Mouse (Mus musculus) kidney, postnatal 0 days (tissue): ENCODE measurements around the gene Irgc1. TPM values are rescaled to one million over a fixed set of nuclear protein-coding genes. Genes with fewer than 3 reads are reported as not detected.

Source experiments
- ATAC-seq: fragments of 200-750 bp; cut with Nextera tagmentation; replicated peaks from 2 replicates; pipeline ENCODE4 v1.8.0; 2017; ENCODE audit warnings: low read depth, moderate number of reproducible peaks, moderate TSS enrichment, moderate library complexity; ENCODE audit not compliant: low FRiP score
- DNase-seq: peaks from one replicate; pipeline ENCODE4 v3.0.0-alpha.2; 2016; ENCODE audit warnings: low spot score
- H3K27ac ChIP-seq: fragments of 300-500 bp; sonication (generic); 2 replicates; pipeline ENCODE4 v1.5.1; 2014; ENCODE audit warnings: mild to moderate bottlenecking
- H3K27me3 ChIP-seq: fragments of 300-500 bp; sonication (generic); 2 replicates; pipeline ENCODE4 v1.6.1; 2014; ENCODE audit warnings: low read length, mixed read lengths; ENCODE audit not compliant: insufficient read depth
- H3K36me3 ChIP-seq: fragments of 300-500 bp; sonication (generic); 2 replicates; pipeline ENCODE4 v1.6.1; 2014; ENCODE audit warnings: low read length, mixed read lengths; ENCODE audit not compliant: insufficient read depth
- H3K4me1 ChIP-seq: fragments of 300-500 bp; sonication (generic); replicated peaks from 2 replicates; pipeline ENCODE4 v1.6.1; 2014; ENCODE audit warnings: antibody characterized with exemption, low read length, mixed read lengths; ENCODE audit not compliant: insufficient read depth
- H3K4me2 ChIP-seq: fragments of 300-500 bp; sonication (generic); 2 replicates; pipeline ENCODE4 v1.6.1; 2014; ENCODE audit warnings: mild to moderate bottlenecking, low read length, moderate library complexity, mixed read lengths
- H3K4me3 ChIP-seq: fragments of 300-500 bp; sonication (generic); replicated peaks from 2 replicates; pipeline ENCODE4 v1.5.1; 2014; ENCODE audit warnings: low read depth, low read length
- H3K9ac ChIP-seq: fragments of 300-500 bp; sonication (generic); 2 replicates; pipeline ENCODE4 v1.6.1; 2014; ENCODE audit warnings: low read depth, low read length
- H3K9me3 ChIP-seq: fragments of 300-500 bp; sonication (generic); replicated peaks from 2 replicates; pipeline ENCODE4 v1.6.1; 2016; ENCODE audit warnings: low read length, inconsistent platforms, mixed read lengths
- CTCF ChIP-seq: IDR thresholded peaks from 2 replicates; pipeline ENCODE4 v1.5.1; 2016; ENCODE audit warnings: antibody characterized with exemption, low read depth, mild to moderate bottlenecking, moderate library complexity
- WGBS: fragments of 180-500 bp; shearing (Covaris S2); extraction: QIAGEN DNeasy Blood & Tissue Kit; methylation state at CpG from one replicate; pipeline ENCODE4 v1.1.7; 2014; 5-methylcytosine and 5-hydroxymethylcytosine counted together
- polyA plus RNA-seq: library from polyadenylated mRNA; unstranded; fragments of >200 nt; fragmentation: Nextera tagmentation; extraction: Ambion mirVana; gene quantifications from 2 replicates; pipeline ENCODE4 v1.2.1, GENCODE M21; 2015

Gene Irgc1
- not detected in 2 replicates for polyA plus RNA-seq

DNA sequence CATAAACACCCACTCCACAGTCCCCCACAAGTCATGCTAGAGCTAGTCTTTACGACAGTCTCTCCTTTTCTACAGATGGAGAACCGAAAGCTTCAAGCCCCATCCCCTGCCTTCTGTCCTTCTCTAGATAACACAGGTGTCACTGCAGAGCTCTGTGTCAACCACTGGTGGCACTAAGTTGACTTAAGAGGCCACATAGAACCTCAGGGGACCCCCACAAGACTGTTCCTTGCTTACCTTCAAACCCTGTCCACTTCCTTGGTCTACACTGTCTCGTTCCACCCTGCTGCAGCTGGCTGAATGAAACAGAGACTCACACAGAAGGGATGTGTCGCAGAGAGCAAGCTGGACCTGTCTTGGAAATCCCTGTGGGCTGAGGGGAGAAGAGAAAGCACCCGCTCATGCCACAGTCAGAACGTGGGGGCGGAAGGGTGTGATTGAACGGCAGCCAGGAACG lies at the start of gene Irgc1:
Gene Irgc1, minus strand, starts transcription at position 443 of the 457 bp plus-strand sequence.
- H3K9me3 ChIP-seq = no peaks in the 10 kb centered on the region
- no peaks in the 10 kb centered on the region for H3K4me1 ChIP-seq
- H3K9ac ChIP-seq = no peak within 1 kb of the TSS
- WGBS = 51% methylated on average over 9 of the region's 9 CpGs
- H3K4me2 ChIP-seq = no peak within 1 kb of the TSS
- no peaks in the 10 kb centered on the region for H3K27me3 ChIP-seq
- no peaks in the 10 kb centered on the region for H3K36me3 ChIP-seq
- no peak for ATAC-seq
- no peak for DNase-seq
- no peak within 1 kb of the TSS for H3K4me3 ChIP-seq
- H3K27ac ChIP-seq = no peak within 1 kb of the TSS
- TF ChIP-seq CTCF = no peak

DNA sequence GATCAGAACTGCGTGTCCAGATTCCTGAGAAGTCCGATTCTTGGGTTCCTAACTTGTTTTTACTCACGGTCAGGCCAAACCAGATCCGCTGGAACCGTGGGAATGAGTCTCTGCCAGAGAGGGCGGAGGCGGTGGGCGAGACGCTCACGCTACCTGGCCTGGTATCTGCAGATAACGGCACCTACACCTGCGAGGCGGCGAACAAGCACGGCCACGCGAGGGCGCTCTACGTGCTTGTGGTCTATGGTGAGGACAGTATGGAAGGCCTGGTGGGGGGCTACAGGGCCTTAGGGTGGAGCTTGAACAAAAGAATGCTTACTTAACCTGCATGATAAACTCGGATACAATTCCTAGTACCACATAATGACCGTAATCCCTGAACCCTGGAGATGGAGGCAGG lies 49.4 kb upstream of the Irgc1 start:
- Histone ChIP-seq H3K4me2 (no peak overlapping the region), H3K27me3 (0 out of 2 replicates have a peak, but pooled peaks cover 11% of the 10 kb centered on the region), H3K36me3 (no peaks in the 10 kb centered on the region), H3K4me1 (peaks cover 8% of the 10 kb centered on the region; the same call in 1 of the 2 replicates), H3K9me3 (no peaks in the 10 kb centered on the region), H3K9ac (no peak overlapping the region), H3K4me3 (no peak overlapping the region), H3K27ac (no peak overlapping the region)
- no peak for DNase-seq
- 64% methylated on average over 21 of the region's 21 CpGs for WGBS
- peak; percentile 35; the same call in 1 of the 2 replicates for TF ChIP-seq CTCF
- ATAC-seq = no peak

DNA sequence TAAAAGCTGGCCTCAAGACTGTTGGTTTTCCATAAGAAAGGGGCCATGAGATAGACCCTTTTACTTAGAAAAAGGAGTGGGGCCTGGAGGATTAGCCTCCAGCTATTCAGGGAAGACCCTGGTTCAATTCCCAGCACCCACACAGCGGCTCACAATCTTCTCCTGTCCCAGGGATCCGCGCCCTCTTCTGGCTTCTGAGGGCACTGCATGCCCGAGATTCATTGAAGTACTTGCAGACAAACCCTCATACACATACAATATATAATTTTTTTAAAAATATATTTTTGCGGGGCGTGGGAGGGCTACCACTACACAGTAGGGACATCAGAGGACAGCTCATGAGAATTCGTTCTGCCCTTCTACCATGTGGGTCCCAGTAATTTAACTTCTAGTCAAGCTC lies 48.8 kb upstream of the Irgc1 start:
- H3K27me3 ChIP-seq = 0 out of 2 replicates have a peak, but pooled peaks cover 11% of the 10 kb centered on the region
- peak; percentile 49 for TF ChIP-seq CTCF
- H3K4me3 ChIP-seq = no peak overlapping the region
- H3K4me2 ChIP-seq = no peak overlapping the region
- DNase-seq (no peak), ATAC-seq (no peak)
- no peaks in the 10 kb centered on the region for H3K9me3 ChIP-seq
- no peak overlapping the region for H3K9ac ChIP-seq
- no peak overlapping the region for H3K27ac ChIP-seq
- WGBS = 49% methylated on average over 7 of the region's 7 CpGs
- H3K36me3 ChIP-seq = no peaks in the 10 kb centered on the region
- H3K4me1 ChIP-seq = peaks cover 8% of the 10 kb centered on the region; the same call in 1 of the 2 replicates

DNA sequence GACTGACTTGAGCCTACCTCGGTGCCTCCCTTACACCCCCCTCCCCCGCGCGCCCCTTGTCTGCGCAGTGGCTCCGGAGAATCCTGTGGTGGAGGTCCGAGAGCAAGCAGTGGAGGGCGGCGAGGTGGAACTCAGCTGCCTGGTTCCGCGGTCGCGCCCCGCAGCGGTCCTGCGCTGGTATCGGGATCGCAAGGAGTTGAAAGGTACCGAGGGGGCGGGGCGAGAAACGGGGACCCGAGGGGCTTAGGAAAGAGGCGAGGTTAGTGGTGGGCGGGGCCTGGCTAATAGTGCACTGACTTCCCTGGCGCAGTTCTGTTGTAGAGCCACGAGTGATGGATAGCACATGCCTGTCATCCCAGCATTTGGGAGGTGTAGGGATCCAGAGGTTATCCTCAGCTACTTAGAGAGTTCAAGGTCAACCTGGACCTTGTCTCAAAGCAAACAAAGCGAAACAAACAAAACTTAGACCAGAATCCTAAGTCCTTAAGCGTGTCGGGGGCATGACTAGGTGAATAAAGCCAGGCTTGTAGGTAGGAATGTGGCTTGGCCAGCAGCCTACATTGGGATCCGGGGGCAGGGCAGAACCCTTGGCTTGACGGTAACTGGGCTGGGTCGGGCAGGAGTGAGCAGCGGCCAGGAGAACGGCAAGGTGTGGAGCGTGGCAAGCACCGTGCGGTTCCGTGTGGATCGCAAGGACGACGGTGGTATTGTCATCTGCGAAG lies 47.9 kb upstream of the Irgc1 start:
- ATAC-seq (peak; percentile 70), DNase-seq (peak; percentile 70)
- Histone ChIP-seq H3K4me3 (peak overlapping the region; percentile 26; the same call in 1 of the 2 replicates), H3K9me3 (no peaks in the 10 kb centered on the region), H3K4me1 (peaks cover 8% of the 10 kb centered on the region; the same call in 1 of the 2 replicates), H3K27ac (no peak overlapping the region), H3K4me2 (peak overlapping the region; percentile 59), H3K36me3 (no peaks in the 10 kb centered on the region), H3K27me3 (0 out of 2 replicates have a peak, but pooled peaks cover 11% of the 10 kb centered on the region), H3K9ac (0 out of 2 replicates have a peak overlapping the region, but pooled peaks have one; percentile 2)
- TF ChIP-seq CTCF = peak; percentile 10; the same call in 1 of the 2 replicates
- 9% methylated on average over 43 of the region's 43 CpGs for WGBS

DNA sequence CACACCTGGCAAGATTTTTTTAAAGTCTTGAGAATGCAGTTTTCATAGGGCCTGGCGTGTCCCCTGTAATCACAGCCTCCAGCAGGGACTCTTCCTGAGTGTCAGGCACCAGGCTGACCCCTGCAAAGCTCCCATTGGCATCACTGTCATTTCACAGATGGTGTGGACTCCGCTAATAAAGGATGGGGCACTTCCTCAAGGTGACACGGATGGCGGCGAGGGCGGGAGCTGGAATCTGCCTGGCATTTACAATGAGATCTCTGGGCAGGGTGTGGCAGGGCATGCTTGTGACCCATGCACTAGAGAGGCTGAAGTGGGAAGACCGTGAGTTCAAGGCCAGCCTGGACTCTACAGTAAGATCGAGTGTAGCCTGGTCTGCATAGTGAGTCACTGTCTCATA lies 36.2 kb upstream of the Irgc1 start:
- ATAC-seq (no peak), DNase-seq (no peak)
- no peaks in the 10 kb centered on the region for H3K4me1 ChIP-seq
- H3K36me3 ChIP-seq = no peaks in the 10 kb centered on the region
- no peak overlapping the region for H3K4me3 ChIP-seq
- TF ChIP-seq CTCF = no peak
- H3K4me2 ChIP-seq = no peak overlapping the region
- 85% methylated on average over 8 of the region's 8 CpGs for WGBS
- H3K27ac ChIP-seq = no peak overlapping the region
- H3K27me3 ChIP-seq = no peaks in the 10 kb centered on the region
- no peaks in the 10 kb centered on the region for H3K9me3 ChIP-seq
- H3K9ac ChIP-seq = no peak overlapping the region

DNA sequence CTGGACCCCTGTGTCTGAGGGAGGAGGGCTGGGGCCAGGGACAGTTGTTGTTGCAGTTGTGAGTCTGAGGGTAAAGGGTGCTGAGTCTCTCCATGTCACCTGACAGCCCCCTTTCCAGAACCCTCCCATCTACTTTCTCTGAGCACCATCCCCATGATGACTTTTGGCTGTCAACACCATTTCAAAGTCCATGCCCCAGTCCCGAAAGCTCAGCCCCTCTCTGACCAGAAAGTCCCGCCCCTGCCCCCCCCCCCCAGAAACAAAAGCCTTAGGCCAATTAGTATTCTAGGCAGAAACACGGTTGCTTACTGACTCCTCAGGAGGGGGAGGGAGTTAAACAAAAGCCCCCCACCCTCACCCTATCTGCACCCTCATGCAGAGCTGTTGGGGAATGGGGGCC lies 35.3 kb upstream of the Irgc1 start:
- H3K36me3 ChIP-seq = no peaks in the 10 kb centered on the region
- H3K4me3 ChIP-seq = no peak overlapping the region
- H3K9ac ChIP-seq = no peak overlapping the region
- no peak overlapping the region for H3K27ac ChIP-seq
- no peak; the same call in 1 of the 2 replicates for ATAC-seq
- H3K27me3 ChIP-seq = no peaks in the 10 kb centered on the region
- WGBS = 43% methylated on average over 3 of the region's 3 CpGs
- no peak for DNase-seq
- no peak overlapping the region for H3K4me2 ChIP-seq
- H3K9me3 ChIP-seq = no peaks in the 10 kb centered on the region
- H3K4me1 ChIP-seq = no peaks in the 10 kb centered on the region
- TF ChIP-seq CTCF = no peak
